Mouse (Mus musculus) bone marrow macrophage, adult 2 months (primary cell): ENCODE results near the gene Nphs1.

Source experiments
- CTCF ChIP-seq: IDR thresholded peaks from 2 replicates; pipeline ENCODE4 v1.5.1; 2012; ENCODE audit warnings: low read depth, mild to moderate bottlenecking, low read length, moderate library complexity
- POLR2A ChIP-seq: IDR thresholded peaks from 2 replicates; pipeline ENCODE4 v1.6.1; 2012; ENCODE audit warnings: mild to moderate bottlenecking, low read depth, low read length, borderline replicate concordance

DNA sequence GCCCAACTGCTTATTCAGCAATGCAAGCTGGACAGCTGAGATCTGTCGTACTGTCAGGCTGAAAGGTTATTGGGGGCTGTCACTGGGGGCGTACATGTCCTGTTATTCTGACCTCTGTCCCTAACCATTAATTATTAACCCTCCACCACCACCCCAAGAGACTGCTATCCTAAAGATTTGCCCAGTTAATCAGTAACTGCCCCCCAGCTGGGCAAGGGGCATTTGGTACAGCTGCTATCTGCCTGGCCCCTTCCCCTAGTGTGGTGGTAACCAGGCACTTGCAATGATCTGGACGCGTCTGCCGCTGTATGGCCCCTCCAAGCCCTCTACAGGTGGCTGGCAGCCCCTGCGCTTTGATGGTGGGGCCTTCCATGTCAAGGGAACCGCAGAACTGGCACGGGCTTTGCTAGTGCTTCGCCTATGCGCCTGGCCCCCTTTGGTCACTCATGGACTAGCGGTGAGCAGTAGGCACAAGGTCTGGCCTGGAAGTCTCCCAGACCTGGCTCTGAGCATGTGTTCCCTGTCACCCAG lies 35.4 kb downstream of the Nphs1 start, which contains the start of gene Prodh2:
- TF ChIP-seq POLR2A, result no peak
- TF ChIP-seq CTCF, result no peak
